Mouse (Mus musculus) right cerebral cortex, adult 18-20 months (tissue): Measurements from ENCODE around the gene Asna1.
A peak's percentile ranks its signal among the peaks of the same experiment; 100 is the strongest.

Source experiments
- DNase-seq: peaks from one replicate; pipeline ENCODE4 v3.0.0; 2022; ENCODE audit warnings: mixed read lengths

The Asna1 gene

GRCm38 (mm10) chr8:84973803-84974542, 51.1 kb downstream of the Asna1 start:
- DNase-seq, result no peak

GRCm38 (mm10) chr8:84973079-84973478, 52.0 kb downstream of the Asna1 start:
- DNase-seq, result no peak

GRCm38 (mm10) chr8:84970913-84971312, 54.2 kb downstream of the Asna1 start:
- DNase-seq, result no peak

- DNase-seq, result no peak
Observed at GRCm38 (mm10) chr8:84970135-84970790, 54.8 kb downstream of the Asna1 start.

- DNase-seq, result peak; percentile 73
Observed at GRCm38 (mm10) chr8:84969241-84970134, 55.6 kb downstream of the Asna1 start, which contains the start of the genes Gm49661, Prdx2 and Rnaseh2a. TSS of gene Gm49661 (minus strand) at chr8:84969433. TSS of gene Prdx2 (plus strand) at chr8:84969587. TSS of gene Rnaseh2a (minus strand) at chr8:84969767.

GRCm38 (mm10) chr8:84968650-84969049, 56.4 kb downstream of the Asna1 start:
- DNase-seq, result no peak
